Mouse (Mus musculus) olfactory bulb, adult 2 months (tissue): ENCODE results near the gene Cyp2f2.

Experiments used
- CTCF ChIP-seq: fragments of 200-500 bp; IDR thresholded peaks from 2 replicates; pipeline ENCODE4 v1.5.1; 2012; ENCODE audit warnings: low read depth, mild to moderate bottlenecking, low read length, moderate library complexity; ENCODE audit not compliant: insufficient read depth
- POLR2A ChIP-seq: fragments of 200-500 bp; IDR thresholded peaks from 2 replicates; pipeline ENCODE4 v1.6.1; 2012; ENCODE audit warnings: mild to moderate bottlenecking, low read depth, low read length, moderate library complexity; ENCODE audit not compliant: insufficient read depth

DNA sequence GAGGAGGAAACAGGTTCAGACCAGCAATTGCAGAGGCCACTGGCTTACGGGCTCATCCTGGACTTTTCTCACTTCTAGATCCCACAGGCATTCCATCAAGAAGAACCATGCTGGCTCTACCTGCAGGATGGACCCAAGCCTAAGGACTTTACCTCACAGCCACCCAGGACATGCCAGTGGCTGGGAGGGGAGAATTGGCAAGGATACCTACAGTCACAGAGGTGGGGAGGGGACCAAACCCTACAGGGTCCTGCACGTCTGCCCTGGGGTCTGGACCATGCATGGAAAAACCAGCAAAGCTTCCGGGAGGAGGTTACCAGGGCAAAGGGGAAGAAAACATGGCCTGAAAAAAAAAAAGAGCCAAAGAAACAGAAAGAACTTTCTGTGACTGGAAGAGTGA lies 51.3 kb downstream of the Cyp2f2 start:
- no peak for TF ChIP-seq POLR2A
- TF ChIP-seq CTCF: no peak
